Mouse (Mus musculus): Measurements from ENCODE around the gene Tmem8b. TPM values are rescaled to one million over a fixed set of nuclear protein-coding genes. Genes with fewer than 3 reads are reported as not detected.

Tmem8b gene
- polyA plus RNA-seq (2015; fragmentation: Nextera tagmentation; extraction: Ambion mirVana) = 13.5 and 15.6 TPM in 2 replicates

DNA sequence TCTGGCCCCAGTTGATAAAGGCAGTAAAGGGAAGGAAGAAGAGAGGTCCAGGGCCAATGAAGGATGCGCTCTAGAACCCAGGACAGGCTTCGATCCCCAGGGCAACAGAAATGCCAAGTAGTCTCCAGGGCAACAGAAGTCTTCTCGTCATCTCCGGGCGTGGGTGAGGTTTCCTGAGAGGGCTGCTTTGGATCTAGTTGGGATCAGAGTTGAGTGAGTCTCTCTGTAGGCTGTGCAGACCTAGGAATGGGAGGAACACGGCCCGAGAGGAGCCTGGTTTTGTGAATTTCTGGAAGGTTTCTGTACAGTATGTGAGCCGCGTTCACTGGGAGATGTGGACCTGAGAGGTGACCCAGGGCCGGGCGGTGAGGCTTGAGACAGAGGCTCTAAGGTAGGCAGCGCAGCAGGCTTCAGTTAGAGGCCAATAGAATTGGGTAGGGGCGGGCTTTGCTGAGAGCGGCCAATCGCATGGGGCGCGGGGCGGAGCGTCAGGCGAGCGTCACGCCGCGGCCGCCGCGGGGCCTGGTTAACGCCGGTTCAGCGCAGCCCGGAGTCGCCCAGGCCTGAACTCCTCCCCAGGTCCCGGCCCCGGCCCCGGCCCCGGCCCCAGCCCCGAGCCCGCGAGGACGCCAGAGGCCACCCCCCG is at the start of gene Tmem8b, which contains the start of gene Fam221b:
Tmem8b (plus strand) TSS at position 190 of the 646 bp plus-strand sequence.
Fam221b (minus strand) TSS at position 364 of the 646 bp plus-strand sequence.
- Histone ChIP-seq H3K9me3 (no peaks in the 10 kb centered on the region), H3K4me1 (replicated peaks) (peaks cover 48% of the 10 kb centered on the region), H3K4me3 (peak within 1 kb of the TSS; percentile 87), H3K36me3 (peaks cover under 1% of the 10 kb centered on the region; the same call in 1 of the 2 replicates), H3K4me2 (peak within 1 kb of the TSS; percentile 95), H3K27me3 (peaks cover 24% of the 10 kb centered on the region), H3K9ac (peak within 1 kb of the TSS; percentile 96), H3K27ac (replicated peaks) (peak within 1 kb of the TSS; percentile 67)
- peak; percentile 92 for ATAC-seq (ENCODE audit: low read depth)
- 3% methylated on average over 34 of the region's 41 CpGs for WGBS

DNA sequence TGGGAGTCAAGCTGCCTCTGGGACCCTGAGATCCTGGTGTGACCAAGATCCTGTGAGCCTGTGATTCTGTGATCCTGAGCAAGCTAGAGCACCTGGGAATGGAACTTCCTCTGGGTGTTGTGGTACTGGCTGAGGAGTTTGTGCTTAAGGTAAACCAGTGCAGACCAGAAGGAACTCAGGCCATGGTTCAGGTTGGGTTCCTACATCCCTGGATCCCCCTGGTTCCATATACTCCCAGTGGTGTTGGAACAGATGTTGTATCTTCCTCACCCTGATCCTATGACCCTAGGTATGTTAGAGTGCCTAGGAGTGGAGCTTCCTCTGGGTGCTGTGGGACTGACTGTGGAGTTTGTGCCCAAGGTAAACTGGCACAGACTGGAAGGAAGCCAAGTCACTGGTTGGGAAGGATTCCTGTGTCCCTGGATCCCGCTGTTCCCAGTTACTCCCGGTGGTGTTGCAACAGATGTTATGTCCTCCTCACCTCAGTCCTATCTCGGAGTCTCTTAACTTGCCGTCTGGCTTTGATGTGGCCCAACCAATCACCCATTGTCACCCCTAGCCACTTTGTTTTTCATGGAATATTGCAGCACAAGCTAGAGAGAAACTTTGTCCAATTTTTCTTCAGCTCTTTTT is 48.5 kb upstream of the Tmem8b start:
- H3K9me3 ChIP-seq = peaks cover 6% of the 10 kb centered on the region
- WGBS = 85% methylated on average over 4 of the region's 4 CpGs

DNA sequence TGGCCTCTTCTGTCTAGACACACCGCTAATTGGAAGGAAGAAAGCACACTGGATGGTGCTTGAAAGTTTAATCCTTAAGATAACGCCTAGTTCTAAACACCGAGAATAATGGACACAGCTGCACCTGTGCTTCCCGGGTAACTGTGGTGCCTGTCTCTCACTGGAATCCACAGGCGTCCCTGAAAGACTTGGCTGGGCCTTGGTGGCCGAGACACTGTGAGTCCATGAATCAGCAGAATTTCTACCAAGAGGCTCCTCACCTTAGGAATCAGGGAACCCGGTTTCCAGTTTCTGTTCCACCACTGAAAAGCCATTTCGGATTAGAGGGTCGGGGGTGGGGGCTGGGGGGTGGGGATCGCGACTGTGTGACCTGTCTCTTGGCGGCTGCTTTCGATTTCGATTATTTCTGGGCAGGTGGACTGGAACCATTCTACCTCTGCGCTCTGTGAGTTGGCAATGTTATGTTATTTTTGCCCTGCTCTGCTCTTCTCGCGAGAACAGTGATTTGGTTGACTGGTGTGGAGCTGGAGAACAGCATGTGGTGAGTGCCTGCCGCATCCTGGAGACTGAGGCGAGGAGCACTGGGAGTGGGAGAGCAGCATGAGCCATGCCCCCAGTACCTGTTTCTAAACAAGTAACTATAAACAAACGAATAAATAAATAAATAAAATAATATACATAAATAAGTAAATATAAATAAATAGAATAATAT is 39.5 kb upstream of the Tmem8b start:
- WGBS = 42% methylated on average over 20 of the region's 20 CpGs
- Histone ChIP-seq H3K9me3 (peaks cover 10% of the 10 kb centered on the region), H3K4me3 (no peak overlapping the region), H3K9ac (no peak overlapping the region), H3K4me2 (peak overlapping the region; percentile 6; the same call in 1 of the 2 replicates), H3K27me3 (no peaks in the 10 kb centered on the region), H3K4me1 (replicated peaks) (peaks cover 43% of the 10 kb centered on the region), H3K36me3 (no peaks in the 10 kb centered on the region), H3K27ac (replicated peaks) (no peak overlapping the region; the same call in 1 of the 2 replicates)
- no peak for ATAC-seq (ENCODE audit: low read depth)

More for the DNA sequence above, 48.5 kb upstream of the Tmem8b start:
- Histone ChIP-seq H3K27me3 (no peaks in the 10 kb centered on the region), H3K4me1 (replicated peaks) (no peaks in the 10 kb centered on the region), H3K9ac (no peak overlapping the region), H3K4me3 (no peak overlapping the region), H3K4me2 (no peak overlapping the region), H3K36me3 (no peaks in the 10 kb centered on the region), H3K27ac (replicated peaks) (no peak overlapping the region)
- ATAC-seq (ENCODE audit: low read depth) = no peak

DNA sequence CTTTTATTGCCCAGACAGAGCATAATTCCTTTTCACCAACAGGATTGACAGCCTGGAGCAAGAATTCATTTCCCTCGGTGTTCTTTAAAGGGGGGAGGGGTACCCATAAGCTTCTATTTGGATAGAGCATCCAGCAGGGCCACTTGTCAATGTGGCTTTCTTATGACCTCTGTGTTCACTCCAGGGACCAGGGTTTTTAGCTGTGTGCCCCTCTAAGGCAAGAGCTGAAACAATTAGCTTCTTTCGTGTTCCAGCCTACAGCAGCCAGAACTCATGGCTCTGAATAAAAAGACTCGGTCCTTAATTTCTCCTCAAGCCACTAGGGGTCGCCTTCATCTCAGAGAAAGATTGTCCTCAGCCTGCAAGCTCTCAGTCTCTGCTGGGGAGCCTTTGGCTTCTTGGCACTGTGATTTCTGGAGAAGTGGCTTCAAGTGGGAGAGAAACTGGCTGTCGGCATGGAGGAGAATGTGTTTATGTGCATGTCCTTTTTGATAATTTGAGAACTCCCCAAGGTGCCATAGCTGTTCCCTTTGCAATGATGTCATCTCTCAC is 38.7 kb upstream of the Tmem8b start:
- peaks cover 6% of the 10 kb centered on the region for H3K9me3 ChIP-seq
- H3K27ac ChIP-seq (replicated peaks) = peak overlapping the region; percentile 95
- no peak overlapping the region for H3K4me3 ChIP-seq
- peaks cover 51% of the 10 kb centered on the region for H3K4me1 ChIP-seq (replicated peaks)
- H3K4me2 ChIP-seq = peak overlapping the region; percentile 86
- peak; percentile 55 for ATAC-seq (ENCODE audit: low read depth)
- H3K9ac ChIP-seq = peak overlapping the region; percentile 60
- no peaks in the 10 kb centered on the region for H3K27me3 ChIP-seq
- H3K36me3 ChIP-seq = no peaks in the 10 kb centered on the region
- WGBS = 1% methylated on average over 5 of the region's 5 CpGs

DNA sequence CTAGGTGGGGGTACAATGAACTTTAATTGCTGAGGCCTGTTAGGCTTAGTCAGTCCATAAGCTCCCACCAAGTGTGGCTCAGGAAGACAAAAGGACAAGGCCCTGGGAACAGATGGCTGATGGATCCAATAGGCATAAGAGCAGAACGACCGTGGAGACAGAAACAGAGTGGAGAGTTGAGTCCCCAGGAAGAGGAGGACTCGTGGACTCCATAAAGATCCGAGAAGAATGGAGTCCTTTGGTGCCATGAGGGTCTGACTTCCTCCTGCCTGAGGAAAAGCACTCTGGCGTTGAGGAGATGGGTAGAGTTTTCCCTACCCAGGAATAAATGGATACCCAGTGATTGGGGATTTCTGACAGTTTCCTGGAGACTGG is 38.1 kb upstream of the Tmem8b start:
- Histone ChIP-seq H3K36me3 (no peaks in the 10 kb centered on the region), H3K4me1 (replicated peaks) (peaks cover 57% of the 10 kb centered on the region), H3K4me2 (peak overlapping the region; percentile 86), H3K9me3 (peaks cover under 1% of the 10 kb centered on the region; the same call in 1 of the 2 replicates), H3K9ac (peak overlapping the region; percentile 92; the same call in 1 of the 2 replicates), H3K4me3 (peak overlapping the region; percentile 64), H3K27me3 (no peaks in the 10 kb centered on the region), H3K27ac (replicated peaks) (peak overlapping the region; percentile 95)
- WGBS = 12% methylated on average over 5 of the region's 5 CpGs
- ATAC-seq (ENCODE audit: low read depth) = peak; percentile 24

GRCm38 (mm10) chr4:43631046-43631955 is 37.5 kb upstream of the Tmem8b start, which contains the start of gene Npr2:
Gene Npr2 (plus strand): TSS chr4:43631935.
- H3K27ac ChIP-seq (replicated peaks) = peak within 1 kb of the TSS; percentile 95
- ATAC-seq (ENCODE audit: low read depth) = peak; percentile 66
- peaks cover 61% of the 10 kb centered on the region for H3K4me1 ChIP-seq (replicated peaks)
- no peaks in the 10 kb centered on the region for H3K36me3 ChIP-seq
- H3K4me2 ChIP-seq = peak within 1 kb of the TSS; percentile 86
- WGBS = 1% methylated on average over 28 of the region's 70 CpGs
- peak within 1 kb of the TSS; percentile 92 for H3K9ac ChIP-seq
- H3K4me3 ChIP-seq = peak within 1 kb of the TSS; percentile 64
- no peaks in the 10 kb centered on the region for H3K27me3 ChIP-seq
- H3K9me3 ChIP-seq = no peaks in the 10 kb centered on the region

GRCm38 (mm10) chr4:43631956-43632920 is 36.5 kb upstream of the Tmem8b start:
- Histone ChIP-seq H3K27ac (replicated peaks) (peak overlapping the region; percentile 95), H3K27me3 (no peaks in the 10 kb centered on the region), H3K4me2 (peak overlapping the region; percentile 86), H3K9ac (peak overlapping the region; percentile 92), H3K36me3 (no peaks in the 10 kb centered on the region), H3K4me3 (peak overlapping the region; percentile 64), H3K4me1 (replicated peaks) (peaks cover 61% of the 10 kb centered on the region), H3K9me3 (no peaks in the 10 kb centered on the region)
- peak; percentile 23; the same call in 1 of the 2 replicates for ATAC-seq (ENCODE audit: low read depth)
- WGBS = 43% methylated on average over 42 of the region's 42 CpGs

GRCm38 (mm10) chr4:43633296-43633695 is 35.5 kb upstream of the Tmem8b start:
- Histone ChIP-seq H3K9me3 (no peaks in the 10 kb centered on the region), H3K9ac (peak overlapping the region; percentile 92), H3K4me3 (peak overlapping the region; percentile 64), H3K36me3 (no peaks in the 10 kb centered on the region), H3K4me1 (replicated peaks) (peaks cover 61% of the 10 kb centered on the region), H3K27ac (replicated peaks) (no peak overlapping the region), H3K27me3 (no peaks in the 10 kb centered on the region), H3K4me2 (peak overlapping the region; percentile 86)
- ATAC-seq (ENCODE audit: low read depth) = no peak
- 61% methylated on average over 8 of the region's 8 CpGs for WGBS

- no peak for ATAC-seq (ENCODE audit: low read depth)
- H3K4me1 ChIP-seq (replicated peaks) = peaks cover 61% of the 10 kb centered on the region
- H3K9me3 ChIP-seq = no peaks in the 10 kb centered on the region
- peak overlapping the region; percentile 92; the same call in 1 of the 2 replicates for H3K9ac ChIP-seq
- H3K4me3 ChIP-seq = peak overlapping the region; percentile 64
- H3K27ac ChIP-seq (replicated peaks) = no peak overlapping the region
- peak overlapping the region; percentile 86 for H3K4me2 ChIP-seq
- H3K36me3 ChIP-seq = no peaks in the 10 kb centered on the region
- H3K27me3 ChIP-seq = no peaks in the 10 kb centered on the region
- WGBS = 94% methylated on average over 2 of the region's 2 CpGs
These were observed 35.0 kb upstream of the Tmem8b start for GRCm38 (mm10) chr4:43633736-43634135.
